Mouse (Mus musculus) C2C12 (cell line): ENCODE results near the gene Wdr60.

ENCODE experiments used
- CEBPB ChIP-seq: IDR thresholded peaks from one replicate; pipeline ENCODE4 v1.6.1; 2011; ENCODE audit warnings: low read depth, mild to moderate bottlenecking, control low read depth, moderate library complexity
- CTCF ChIP-seq: IDR thresholded peaks from one replicate; pipeline ENCODE4 v1.5.1; 2011; ENCODE audit not compliant: control insufficient read depth, insufficient read depth, insufficient read length
- FOSL1 ChIP-seq: IDR thresholded peaks from one replicate; pipeline ENCODE4 v1.8.0; 2011; ENCODE audit warnings: mild to moderate bottlenecking, low read length; ENCODE audit not compliant: poor library complexity, insufficient read depth, severe bottlenecking
- MAX ChIP-seq: IDR thresholded peaks from one replicate; pipeline ENCODE4 v1.6.1; 2011; ENCODE audit warnings: mild to moderate bottlenecking, control low read depth
- MYOD1 ChIP-seq: IDR thresholded peaks from one replicate; pipeline ENCODE4 v1.6.1; 2011; ENCODE audit warnings: low read depth; ENCODE audit not compliant: control insufficient read depth, insufficient read length
- MYOG ChIP-seq: IDR thresholded peaks from one replicate; pipeline ENCODE4 v1.6.1; 2011; ENCODE audit not compliant: control insufficient read depth, insufficient read length; ENCODE audit errors: extremely low read depth
- USF1 ChIP-seq: IDR thresholded peaks from one replicate; pipeline ENCODE4 v1.6.1; 2011; ENCODE audit warnings: low read depth, mild to moderate bottlenecking, control low read depth, moderate library complexity

DNA sequence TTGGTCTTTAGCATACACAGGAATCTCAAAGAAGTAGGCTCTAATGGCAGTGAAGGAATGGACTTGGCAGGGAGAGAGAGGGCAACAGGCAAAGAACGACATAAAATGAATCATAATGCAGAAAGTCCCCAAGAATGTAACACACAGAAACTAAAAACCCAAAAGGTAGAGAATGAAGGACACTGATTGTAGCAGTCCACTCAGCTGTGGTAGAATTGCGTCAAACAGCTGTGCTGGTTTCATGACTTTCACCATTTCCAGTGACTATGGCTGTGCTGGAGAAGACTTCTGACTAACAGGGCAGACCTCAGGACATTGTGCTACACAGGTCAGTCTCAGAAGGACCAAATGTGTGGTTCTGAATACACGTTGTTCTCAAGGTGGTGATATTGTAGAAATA lies 45.0 kb upstream of the Wdr60 start:
- peak; percentile 9 for TF ChIP-seq MYOD1
- no peak for TF ChIP-seq CTCF
- no peak for TF ChIP-seq MYOG
- no peak for TF ChIP-seq MAX
- no peak for TF ChIP-seq CEBPB
- TF ChIP-seq FOSL1: no peak
- TF ChIP-seq USF1: no peak
